Mouse (Mus musculus) forebrain, embryonic 12.5 days (tissue): ENCODE data around the gene Zbtb20. TPM values are rescaled to one million over a fixed set of nuclear protein-coding genes. Genes with fewer than 3 reads are reported as not detected.

Source experiments
- ATAC-seq: fragments of 200-750 bp; cut with Nextera tagmentation; 2 replicates; pipeline ENCODE4 v1.8.0; 2017; ENCODE audit warnings: moderate TSS enrichment; ENCODE audit not compliant: low FRiP score
- H3K27ac ChIP-seq: fragments of 300-500 bp; sonication (generic); 2 replicates; pipeline ENCODE4 v1.5.1; 2016; ENCODE audit warnings: mild to moderate bottlenecking
- H3K27me3 ChIP-seq: fragments of 300-500 bp; sonication (generic); 2 replicates; pipeline ENCODE4 v1.6.1; 2016; ENCODE audit warnings: mild to moderate bottlenecking
- H3K36me3 ChIP-seq: fragments of 300-500 bp; sonication (generic); replicated peaks from 2 replicates; pipeline ENCODE4 v1.6.1; 2016; ENCODE audit warnings: mild to moderate bottlenecking
- H3K4me1 ChIP-seq: fragments of 300-500 bp; sonication (generic); 2 replicates; pipeline ENCODE4 v1.6.1; 2016
- H3K4me2 ChIP-seq: fragments of 300-500 bp; sonication (generic); 2 replicates; pipeline ENCODE4 v1.6.1; 2016; ENCODE audit warnings: mild to moderate bottlenecking, moderate library complexity
- H3K4me3 ChIP-seq: fragments of 300-500 bp; sonication (generic); replicated peaks from 2 replicates; pipeline ENCODE4 v1.5.1; 2016; ENCODE audit warnings: mild to moderate bottlenecking
- H3K9ac ChIP-seq: fragments of 300-500 bp; sonication (generic); 2 replicates; pipeline ENCODE4 v1.6.1; 2016; ENCODE audit warnings: mild to moderate bottlenecking
- H3K9me3 ChIP-seq: fragments of 300-500 bp; sonication (generic); 2 replicates; pipeline ENCODE4 v1.6.1; 2016
- WGBS: fragments of 180-500 bp; shearing (Covaris S2); methylation state at CpG from one replicate; pipeline ENCODE4 v1.1.7; 2016; 5-methylcytosine and 5-hydroxymethylcytosine counted together
- polyA plus RNA-seq: library from polyadenylated mRNA; unstranded; fragments of >200 nt; fragmentation: Nextera tagmentation; extraction: Ambion mirVana; gene quantifications from 2 replicates; pipeline ENCODE4 v1.2.1, GENCODE M21; 2016

The Zbtb20 gene
- polyA plus RNA-seq: 73.6 and 82.4 TPM in 2 replicates

DNA sequence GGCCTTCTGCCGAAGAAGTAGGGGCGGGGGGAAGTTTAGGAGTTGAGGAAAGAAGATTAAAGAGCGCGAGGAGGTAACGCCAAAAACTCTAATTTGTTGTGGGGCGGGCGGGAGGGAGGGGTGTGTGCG is at the start of gene Zbtb20:
Zbtb20 (plus strand) TSS at position 30 of the 129 bp plus-strand sequence.
- Histone ChIP-seq H3K9me3 (no peaks in the 10 kb centered on the region), H3K4me1 (peaks cover 10% of the 10 kb centered on the region), H3K27me3 (no peaks in the 10 kb centered on the region), H3K27ac (peak within 1 kb of the TSS; percentile 99), H3K36me3 (no peaks in the 10 kb centered on the region), H3K4me3 (peak within 1 kb of the TSS; percentile 69), H3K9ac (peak within 1 kb of the TSS; percentile 81), H3K4me2 (peak within 1 kb of the TSS; percentile 66)
- 0% methylated on average over 5 of the region's 8 CpGs for WGBS
- no peak for ATAC-seq

DNA sequence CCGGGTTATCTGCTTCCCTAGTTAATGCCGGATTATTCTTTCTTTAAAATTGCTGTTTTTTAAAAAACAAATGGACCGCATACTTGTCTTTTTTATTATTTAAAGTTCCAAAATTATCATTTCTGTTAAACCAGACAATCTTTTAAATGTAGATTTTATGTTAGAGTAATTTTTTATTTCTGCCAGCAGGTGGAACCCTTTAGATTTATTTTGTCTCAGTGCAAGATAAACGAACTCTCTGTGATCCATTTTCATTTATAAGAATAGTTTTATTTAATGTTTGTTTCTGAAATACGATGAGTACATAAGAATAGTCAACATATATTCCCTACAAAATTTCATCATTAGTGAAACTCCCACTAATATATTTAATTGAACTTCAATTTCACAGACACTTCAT is 39.7 kb upstream of the Zbtb20 start:
- ATAC-seq: no peak
- H3K4me2 ChIP-seq: no peak overlapping the region
- no peaks in the 10 kb centered on the region for H3K9me3 ChIP-seq
- H3K36me3 ChIP-seq: no peaks in the 10 kb centered on the region
- H3K27me3 ChIP-seq: no peaks in the 10 kb centered on the region
- H3K4me1 ChIP-seq: no peaks in the 10 kb centered on the region
- 68% methylated on average over 5 of the region's 5 CpGs for WGBS
- no peak overlapping the region for H3K9ac ChIP-seq
- no peak overlapping the region for H3K4me3 ChIP-seq
- H3K27ac ChIP-seq: no peak overlapping the region

DNA sequence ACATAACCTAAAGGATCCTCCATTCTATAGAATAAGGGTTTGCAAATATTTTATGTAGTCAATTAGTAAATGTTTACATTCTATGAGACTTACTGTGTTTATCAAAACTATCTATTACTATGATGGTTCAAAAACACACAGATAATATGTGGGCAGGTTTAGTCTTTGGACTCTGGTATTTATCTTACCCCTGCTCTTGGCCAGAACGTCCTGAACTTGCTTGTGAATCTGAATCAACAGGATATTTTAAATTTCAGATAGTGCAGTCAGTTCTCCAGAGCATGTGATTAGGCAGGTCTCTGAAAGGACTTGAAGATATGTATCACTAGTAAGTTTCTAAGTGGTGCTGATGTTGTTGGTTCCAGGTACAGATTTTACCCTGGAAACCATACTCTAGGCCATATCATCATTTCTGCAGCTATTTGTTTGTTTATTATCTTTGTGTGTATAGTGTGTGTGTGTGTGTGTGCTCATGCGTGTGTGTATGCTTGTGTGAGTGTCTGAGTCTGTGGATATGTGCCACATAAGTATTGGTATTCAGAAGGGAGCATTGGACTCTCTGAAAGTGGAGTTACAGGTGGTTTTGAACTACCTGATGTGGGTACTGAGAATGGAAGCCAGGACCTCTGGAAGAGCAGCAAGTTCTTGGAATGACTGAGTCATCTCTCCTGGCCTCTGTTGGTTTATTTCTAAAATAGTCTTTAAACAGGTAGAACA is 39.1 kb upstream of the Zbtb20 start:
- 74% methylated on average over 2 of the region's 2 CpGs for WGBS
- Histone ChIP-seq H3K9me3 (no peaks in the 10 kb centered on the region), H3K4me2 (no peak overlapping the region), H3K27ac (no peak overlapping the region), H3K36me3 (no peaks in the 10 kb centered on the region), H3K4me1 (no peaks in the 10 kb centered on the region), H3K27me3 (no peaks in the 10 kb centered on the region), H3K4me3 (no peak overlapping the region), H3K9ac (no peak overlapping the region)
- no peak for ATAC-seq

DNA sequence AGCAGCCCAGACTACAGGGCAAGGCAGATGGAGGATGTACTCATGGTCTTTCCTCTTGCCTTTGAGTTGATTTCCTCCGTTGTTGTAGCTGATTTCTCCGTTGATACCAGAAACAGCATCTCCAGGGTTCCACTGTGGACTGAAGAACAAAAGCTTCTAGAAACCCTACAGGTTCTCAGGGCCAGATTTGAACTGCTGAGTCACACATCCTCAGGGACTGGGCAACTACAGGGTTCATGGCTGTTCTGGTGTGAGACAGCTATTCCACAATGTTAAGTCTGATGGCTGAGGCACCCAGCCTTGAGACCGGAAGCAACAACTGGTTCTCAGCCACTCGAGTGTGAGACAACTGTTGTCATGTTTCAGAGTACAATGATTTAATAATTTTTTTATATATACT is 37.5 kb upstream of the Zbtb20 start:
- no peaks in the 10 kb centered on the region for H3K9me3 ChIP-seq
- no peak overlapping the region for H3K4me3 ChIP-seq
- no peak overlapping the region for H3K4me2 ChIP-seq
- H3K9ac ChIP-seq: no peak overlapping the region
- ATAC-seq: no peak
- 95% methylated on average over 4 of the region's 4 CpGs for WGBS
- no peaks in the 10 kb centered on the region for H3K36me3 ChIP-seq
- H3K27ac ChIP-seq: no peak overlapping the region
- no peaks in the 10 kb centered on the region for H3K27me3 ChIP-seq
- H3K4me1 ChIP-seq: no peaks in the 10 kb centered on the region

DNA sequence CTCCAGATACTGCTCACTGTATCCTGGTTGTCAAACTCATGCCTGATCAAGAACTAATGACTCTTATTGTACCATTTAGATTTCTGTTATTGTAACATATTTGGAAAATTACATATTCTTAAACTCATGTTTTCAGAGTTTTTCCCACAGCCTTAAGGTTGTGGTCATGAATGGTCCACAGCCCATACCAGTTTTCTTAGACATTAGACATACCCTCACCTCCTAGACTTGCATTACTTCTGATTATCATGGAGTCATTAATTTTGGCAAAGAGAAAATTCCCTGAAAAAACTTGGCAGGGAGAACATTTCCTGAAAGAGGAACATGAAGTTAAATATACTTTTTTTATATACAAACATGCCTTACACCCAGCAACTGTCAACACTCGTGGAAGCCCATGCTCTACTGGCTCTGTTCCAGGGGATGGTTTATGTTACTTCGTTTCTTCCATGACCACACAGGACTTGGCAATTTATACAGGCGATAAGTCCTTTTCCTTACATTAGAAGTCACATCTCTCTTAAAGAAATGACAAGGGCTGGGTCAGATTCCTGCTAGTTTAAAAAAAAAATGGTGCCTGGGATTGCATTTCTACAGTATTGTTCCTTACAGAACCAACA is 18.0 kb upstream of the Zbtb20 start:
- Histone ChIP-seq H3K9me3 (no peaks in the 10 kb centered on the region), H3K27me3 (no peaks in the 10 kb centered on the region), H3K4me2 (no peak overlapping the region), H3K4me1 (no peaks in the 10 kb centered on the region), H3K36me3 (no peaks in the 10 kb centered on the region), H3K27ac (no peak overlapping the region), H3K9ac (no peak overlapping the region), H3K4me3 (no peak overlapping the region)
- WGBS: 91% methylated on average over 3 of the region's 3 CpGs
- ATAC-seq: no peak

DNA sequence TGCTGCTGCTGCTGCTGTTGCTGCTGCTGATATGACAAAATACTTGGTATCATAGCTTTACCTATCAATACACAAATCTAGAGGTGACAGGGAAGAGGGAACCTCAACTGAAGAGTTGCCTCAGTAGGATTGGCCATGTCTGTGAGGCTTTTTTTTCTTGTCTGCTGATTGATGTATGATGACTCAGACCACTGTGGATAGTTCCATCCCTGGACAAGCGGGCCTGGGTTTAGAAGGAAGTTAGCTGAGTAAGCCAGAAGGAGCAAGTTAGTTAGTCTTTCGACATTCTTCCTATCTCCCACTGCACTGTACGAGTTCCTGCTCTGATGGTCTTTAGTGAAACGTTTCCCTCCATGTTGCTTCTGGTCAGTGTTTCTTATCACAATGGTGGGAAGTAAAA is 16.4 kb upstream of the Zbtb20 start:
- H3K9me3 ChIP-seq: no peaks in the 10 kb centered on the region
- no peaks in the 10 kb centered on the region for H3K4me1 ChIP-seq
- no peak overlapping the region for H3K4me2 ChIP-seq
- no peaks in the 10 kb centered on the region for H3K36me3 ChIP-seq
- no peak overlapping the region for H3K4me3 ChIP-seq
- H3K27me3 ChIP-seq: no peaks in the 10 kb centered on the region
- no peak overlapping the region for H3K9ac ChIP-seq
- ATAC-seq: no peak
- no peak overlapping the region for H3K27ac ChIP-seq
- 83% methylated on average over 4 of the region's 4 CpGs for WGBS

DNA sequence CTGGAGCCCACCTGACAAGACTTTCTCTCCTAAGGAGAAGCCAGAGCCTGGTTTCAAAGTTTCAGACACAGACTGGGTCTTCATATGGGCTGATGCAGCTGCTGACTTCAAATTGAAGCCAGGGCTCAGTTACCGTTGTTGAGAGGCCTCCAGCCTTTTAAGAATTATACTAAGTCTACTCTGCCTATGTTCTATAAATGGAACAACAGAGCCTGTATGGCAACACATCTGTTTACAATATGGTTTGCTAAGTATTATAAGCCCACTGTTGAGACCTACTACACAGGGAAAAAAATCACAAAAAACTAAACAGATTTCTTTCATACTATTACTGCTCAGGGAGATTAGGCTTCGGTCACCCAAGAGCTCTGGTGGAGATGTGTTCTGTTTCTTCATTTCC is 12.4 kb upstream of the Zbtb20 start:
- Histone ChIP-seq H3K27me3 (no peaks in the 10 kb centered on the region), H3K4me1 (no peaks in the 10 kb centered on the region), H3K4me2 (no peak overlapping the region), H3K9me3 (no peaks in the 10 kb centered on the region), H3K36me3 (no peaks in the 10 kb centered on the region), H3K4me3 (no peak overlapping the region), H3K9ac (no peak overlapping the region), H3K27ac (no peak overlapping the region)
- 76% methylated on average over 2 of the region's 2 CpGs for WGBS
- no peak for ATAC-seq

DNA sequence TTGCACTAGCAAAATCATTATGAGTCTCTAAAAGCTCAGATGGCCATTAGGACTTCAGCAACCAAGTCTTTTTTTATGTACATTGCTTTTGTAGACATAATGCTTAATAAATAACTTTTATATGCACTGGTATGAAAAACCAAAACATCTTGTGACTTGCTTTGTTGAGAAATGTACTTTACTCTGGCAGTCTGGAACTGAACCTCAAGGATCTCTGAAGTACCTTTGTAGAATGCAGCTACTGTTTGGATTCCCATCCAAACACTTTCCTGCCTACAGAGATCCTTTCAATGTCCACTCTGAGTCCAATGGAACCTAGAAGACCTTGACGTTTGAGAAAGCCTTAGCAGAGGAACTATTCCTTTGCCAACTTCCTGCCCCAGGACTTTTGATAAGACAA is 9.6 kb upstream of the Zbtb20 start:
- Histone ChIP-seq H3K9ac (no peak overlapping the region), H3K36me3 (no peaks in the 10 kb centered on the region), H3K27me3 (no peaks in the 10 kb centered on the region), H3K4me1 (no peaks in the 10 kb centered on the region), H3K9me3 (no peaks in the 10 kb centered on the region), H3K4me2 (no peak overlapping the region), H3K27ac (no peak overlapping the region), H3K4me3 (no peak overlapping the region)
- WGBS: 85% methylated on average over 1 of the region's 1 CpGs
- no peak for ATAC-seq

DNA sequence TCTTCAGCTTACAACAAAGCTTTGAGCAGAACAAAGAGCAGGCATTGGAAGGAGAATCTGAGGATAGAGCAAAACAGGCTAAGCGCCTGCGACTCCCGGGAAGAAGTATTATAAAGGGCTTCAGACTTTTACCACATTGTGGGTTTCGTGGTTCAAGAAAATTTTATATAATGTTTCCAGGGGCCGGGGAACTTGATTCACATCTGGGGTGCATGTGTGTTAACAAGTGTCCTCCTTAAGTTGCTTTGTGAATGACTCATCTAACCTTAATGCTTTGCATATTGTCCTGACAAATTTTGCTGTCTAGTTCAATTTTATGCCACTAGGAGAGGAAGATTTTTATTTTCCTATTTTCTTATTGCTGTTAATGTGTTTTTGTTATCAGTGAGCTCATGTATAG is 3.6 kb upstream of the Zbtb20 start:
- WGBS: 65% methylated on average over 5 of the region's 5 CpGs
- no peak overlapping the region for H3K4me3 ChIP-seq
- no peak overlapping the region for H3K27ac ChIP-seq
- H3K9me3 ChIP-seq: no peaks in the 10 kb centered on the region
- no peak overlapping the region for H3K9ac ChIP-seq
- no peak overlapping the region for H3K4me2 ChIP-seq
- peaks cover 7% of the 10 kb centered on the region for H3K4me1 ChIP-seq
- ATAC-seq: no peak
- no peaks in the 10 kb centered on the region for H3K36me3 ChIP-seq
- no peaks in the 10 kb centered on the region for H3K27me3 ChIP-seq

DNA sequence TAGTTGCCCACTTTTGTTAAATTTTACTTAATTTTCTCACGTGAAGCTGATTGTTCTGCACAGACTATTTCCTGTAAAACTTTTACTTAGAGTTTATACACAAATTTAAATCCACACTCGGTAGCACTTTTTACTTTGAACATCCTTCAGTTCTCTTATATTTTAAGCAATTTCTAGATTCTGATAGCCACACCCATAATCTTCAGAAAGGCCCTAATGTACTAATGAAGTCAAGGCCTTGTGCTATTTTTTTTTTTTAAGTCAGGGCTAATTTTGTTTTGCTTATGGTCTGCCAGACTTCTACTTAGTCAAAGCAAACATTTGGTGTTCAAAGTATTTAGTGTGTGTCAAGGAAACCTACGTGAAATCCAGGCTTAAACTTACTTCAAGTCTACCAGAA is 1.7 kb upstream of the Zbtb20 start:
- H3K27ac ChIP-seq: no peak overlapping the region
- H3K4me3 ChIP-seq: no peak overlapping the region
- no peak overlapping the region for H3K9ac ChIP-seq
- no peak for ATAC-seq
- H3K27me3 ChIP-seq: no peaks in the 10 kb centered on the region
- WGBS: 56% methylated on average over 3 of the region's 3 CpGs
- no peak overlapping the region for H3K4me2 ChIP-seq
- H3K4me1 ChIP-seq: peaks cover 10% of the 10 kb centered on the region
- no peaks in the 10 kb centered on the region for H3K36me3 ChIP-seq
- no peaks in the 10 kb centered on the region for H3K9me3 ChIP-seq

DNA sequence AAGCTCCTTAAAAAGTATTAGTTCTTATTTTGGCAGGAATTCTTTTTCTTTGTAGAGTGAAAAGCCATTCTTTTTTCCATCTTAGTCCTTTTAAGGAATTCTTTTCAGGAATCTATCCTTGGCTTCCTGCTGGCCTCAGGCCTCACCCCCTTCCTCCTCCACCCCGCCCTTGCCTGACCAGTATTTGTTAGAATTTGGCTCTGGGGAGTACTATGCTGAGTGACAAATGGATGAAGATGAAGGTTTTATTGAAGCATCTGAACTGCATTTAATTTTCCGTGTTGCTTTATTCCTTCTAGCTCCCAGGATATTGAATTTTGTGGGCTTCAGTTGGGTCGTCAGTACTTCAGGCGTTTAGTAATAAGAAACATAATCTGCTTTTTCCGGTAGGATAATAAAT is 1.2 kb upstream of the Zbtb20 start:
- Histone ChIP-seq H3K9ac (peak overlapping the region; percentile 47), H3K4me2 (peak overlapping the region; percentile 47), H3K9me3 (no peaks in the 10 kb centered on the region), H3K27me3 (no peaks in the 10 kb centered on the region), H3K36me3 (no peaks in the 10 kb centered on the region), H3K4me1 (peaks cover 10% of the 10 kb centered on the region), H3K27ac (peak overlapping the region; percentile 95), H3K4me3 (peak overlapping the region; percentile 44)
- no peak for ATAC-seq
- WGBS: 2% methylated on average over 5 of the region's 5 CpGs

DNA sequence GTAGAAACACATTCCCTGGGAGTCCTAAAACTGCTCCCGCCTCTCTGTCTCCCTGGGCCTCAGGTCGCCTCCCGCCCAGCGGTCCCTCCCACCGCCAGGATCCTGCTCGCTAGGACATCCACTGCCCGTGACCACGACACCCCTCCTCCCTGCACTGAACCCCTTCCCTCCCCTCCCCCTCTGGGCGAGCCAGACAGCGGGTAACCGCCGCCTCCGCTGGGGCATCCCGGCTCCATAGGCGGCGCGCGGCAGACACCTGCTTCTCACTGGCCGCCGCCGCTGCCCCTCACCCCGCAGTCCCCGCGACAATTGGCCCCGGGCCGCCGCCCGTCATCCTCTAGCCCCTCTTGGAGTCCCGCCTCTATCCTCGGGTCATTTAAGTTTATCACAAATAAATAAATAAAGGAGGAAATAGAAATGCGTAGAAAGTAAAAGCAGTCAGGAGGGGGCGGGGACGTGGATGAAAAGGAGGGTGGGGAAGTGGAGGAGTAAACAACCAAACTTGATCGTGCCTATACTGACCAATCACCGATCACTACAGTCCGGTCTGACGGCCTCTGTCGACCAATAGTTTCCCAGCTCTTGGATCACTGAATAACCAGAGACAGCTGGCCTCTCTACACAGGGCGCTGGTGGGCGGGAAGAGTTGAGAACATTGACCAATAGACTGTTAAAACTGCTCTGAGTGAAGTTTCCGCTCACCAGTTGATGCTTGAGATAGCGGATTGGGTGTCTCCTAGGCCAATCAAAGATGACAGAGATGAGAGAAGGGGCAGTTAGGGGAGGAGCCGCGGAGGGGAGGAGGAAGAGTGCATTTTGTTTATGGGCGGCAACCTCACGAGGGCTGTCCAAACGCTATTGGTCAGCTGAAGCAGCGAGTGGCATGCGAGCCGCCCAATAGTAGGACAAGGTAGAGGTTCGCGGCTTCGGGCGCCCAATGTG is 500 bp upstream of the Zbtb20 start:
- H3K36me3 ChIP-seq: no peaks in the 10 kb centered on the region
- no peaks in the 10 kb centered on the region for H3K27me3 ChIP-seq
- peaks cover 10% of the 10 kb centered on the region for H3K4me1 ChIP-seq
- peak overlapping the region; percentile 47 for H3K9ac ChIP-seq
- H3K4me3 ChIP-seq: peak overlapping the region; percentile 69
- peak; percentile 96 for ATAC-seq
- H3K9me3 ChIP-seq: no peaks in the 10 kb centered on the region
- WGBS: under 1% methylated on average over 53 of the region's 54 CpGs
- peak overlapping the region; percentile 99 for H3K27ac ChIP-seq
- H3K4me2 ChIP-seq: peak overlapping the region; percentile 47
